Mouse (Mus musculus): Measurements from ENCODE around the gene D1Pas1. TPM values are rescaled to one million over a fixed set of nuclear protein-coding genes. Genes with fewer than 3 reads are reported as not detected.

The D1Pas1 gene
- not detected for polyA plus RNA-seq (2017; shearing (Covaris generic))

DNA sequence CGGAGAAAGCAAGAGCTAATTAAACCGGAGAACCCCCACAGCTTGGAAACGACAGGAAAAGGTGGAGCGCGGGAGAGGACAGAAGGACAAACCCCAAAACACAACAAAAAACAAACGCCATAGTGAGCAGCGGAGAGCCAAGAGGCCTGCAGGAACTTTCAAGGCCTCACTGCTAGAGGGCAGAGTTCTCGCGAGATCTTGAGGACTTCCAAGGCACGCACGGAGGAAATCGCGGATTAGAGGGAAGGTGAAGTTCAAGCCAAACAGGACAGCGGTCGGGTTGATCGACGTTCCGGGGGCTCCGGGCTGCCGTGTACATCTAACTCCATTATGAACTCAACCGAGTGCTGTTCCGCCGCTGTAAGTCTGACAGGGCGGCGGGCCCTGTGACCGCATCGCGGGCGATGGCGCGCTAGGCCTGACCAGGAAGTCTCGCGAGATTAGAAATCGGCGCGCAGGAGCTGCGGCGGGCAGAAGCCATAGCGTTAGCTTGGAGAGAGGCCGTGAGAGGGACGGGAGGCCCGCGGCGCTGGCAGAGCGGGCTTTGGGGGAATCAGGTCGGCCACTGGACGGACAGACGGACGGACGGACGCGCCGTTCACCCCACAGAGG lies at the start of gene D1Pas1:
D1Pas1 (plus strand) TSS at position 216 of the 612 bp plus-strand sequence.

Other genes starting within 250 kb of the D1Pas1 start
- gene Rrp15, start 218.1 kb upstream of the D1Pas1 start, polyA plus RNA-seq (2017; shearing (Covaris generic)), result 44.7 TPM
- not detected for gene Spata17, start 248.0 kb downstream of the D1Pas1 start, polyA plus RNA-seq (2017; shearing (Covaris generic))
- gene Gpatch2, start 248.1 kb downstream of the D1Pas1 start, polyA plus RNA-seq (2017; shearing (Covaris generic)), result 18.6 TPM

All from effector memory CD4-positive, alpha-beta T cell, adult 5 months (primary cell).